Mouse (Mus musculus) adrenal gland, postnatal 36 days (tissue): ENCODE results near the gene Cacna1e. TPM values are rescaled to one million over a fixed set of nuclear protein-coding genes. Genes with fewer than 3 reads are reported as not detected.

Experiments used
- DNase-seq, 2 experiments: peaks; one replicate each; pipeline ENCODE4 v3.0.0; 2021; ENCODE audit warnings: mixed read lengths in 1 of 2
- total RNA-seq, 2 experiments: library from RNA; stranded (reverse); gene quantifications; 2 replicates each; pipeline ENCODE4 v1.2.3; 2021

Gene Cacna1e
- total RNA-seq, 2 experiments from 2014 or later: 0.10 to 0.13 TPM

DNA sequence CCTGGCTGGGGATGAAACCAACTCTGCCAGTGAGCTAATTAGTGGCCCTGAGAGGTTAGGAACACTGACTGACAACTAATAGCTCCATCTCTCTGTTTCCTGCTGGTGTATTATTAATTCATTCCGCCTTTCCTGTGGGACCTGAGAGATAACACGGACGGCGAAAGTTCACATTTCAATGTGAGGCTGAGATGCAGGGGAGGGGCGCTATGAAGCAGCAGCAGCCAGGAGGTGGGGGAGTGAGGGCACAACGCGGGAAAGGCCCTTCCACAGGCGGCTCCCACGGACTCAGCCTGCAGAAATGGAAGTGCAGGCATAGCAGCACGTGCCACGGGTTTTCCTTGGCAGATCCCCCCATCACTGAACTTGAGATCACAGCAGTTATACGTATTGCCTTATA, 99.4 kb downstream of the Cacna1e start:
- DNase-seq: no peak

DNA sequence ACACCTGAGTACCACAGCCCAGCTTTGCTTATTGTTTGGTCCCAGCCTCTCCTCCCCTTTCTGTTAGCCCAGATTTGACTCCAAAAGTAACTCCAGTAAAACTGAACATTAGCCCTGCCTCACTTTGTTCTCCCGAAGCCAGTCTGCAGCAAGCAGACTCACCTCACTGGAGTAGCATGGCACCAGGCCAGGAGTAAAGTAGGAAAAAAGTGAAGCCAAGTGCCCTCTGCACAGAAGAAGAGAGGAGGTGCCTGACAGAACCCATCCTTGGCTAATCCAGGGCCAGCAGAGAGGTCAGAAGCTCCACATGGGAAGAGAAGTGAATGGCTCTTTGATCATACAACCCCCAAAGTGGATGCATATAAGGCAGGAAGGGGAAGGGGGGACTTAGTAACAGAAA, 100.8 kb downstream of the Cacna1e start:
- DNase-seq: no peak

DNA sequence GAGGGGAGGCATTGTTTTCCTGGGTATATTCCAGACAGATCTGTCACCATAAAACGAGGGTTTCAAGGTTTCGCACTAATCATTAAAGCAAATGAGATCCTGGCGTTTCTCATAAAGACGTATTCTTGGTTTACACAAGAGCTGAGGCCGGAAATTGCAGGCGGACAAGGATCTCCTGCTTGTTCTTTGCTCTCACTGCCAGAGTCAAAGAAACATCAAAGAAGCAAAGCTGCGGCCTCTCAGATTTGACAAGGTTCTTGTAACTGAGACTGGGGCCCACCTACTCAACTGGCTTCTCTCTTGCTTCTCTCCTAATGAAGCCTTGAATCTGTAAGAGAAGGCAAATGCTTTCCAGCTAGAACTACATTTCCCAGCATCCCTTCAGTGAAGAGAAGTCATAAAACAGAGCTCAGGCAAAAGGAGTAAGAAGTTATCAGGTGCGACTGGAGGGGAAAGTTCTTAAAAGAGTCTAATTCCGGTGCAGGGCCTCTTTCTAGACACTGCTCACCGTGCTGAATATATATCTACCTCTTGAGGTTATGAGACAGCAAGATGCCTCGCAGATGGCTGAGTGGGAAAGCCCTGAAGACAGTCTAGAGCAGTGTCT, 104.3 kb downstream of the Cacna1e start:
- DNase-seq: no peak

DNA sequence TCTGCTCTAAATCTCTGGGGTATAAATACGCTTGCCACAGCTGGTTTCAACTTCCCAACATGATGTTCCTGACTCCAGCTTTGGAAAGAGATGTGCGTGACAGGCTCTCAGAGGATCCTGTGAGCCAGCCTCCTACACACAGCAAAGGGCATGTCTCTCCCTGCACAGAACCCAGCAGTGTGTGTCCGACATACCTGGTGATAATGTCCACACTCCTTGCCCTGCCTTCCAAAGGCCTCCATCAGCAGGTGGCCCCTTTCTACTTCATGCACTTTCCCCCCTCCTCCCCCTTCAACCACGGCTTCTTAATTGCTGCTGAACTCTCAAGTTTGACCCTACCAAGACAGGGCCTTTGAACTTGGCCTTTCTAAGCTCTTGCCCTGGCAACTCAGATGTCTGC, 108.0 kb downstream of the Cacna1e start:
- no peak for DNase-seq

DNA sequence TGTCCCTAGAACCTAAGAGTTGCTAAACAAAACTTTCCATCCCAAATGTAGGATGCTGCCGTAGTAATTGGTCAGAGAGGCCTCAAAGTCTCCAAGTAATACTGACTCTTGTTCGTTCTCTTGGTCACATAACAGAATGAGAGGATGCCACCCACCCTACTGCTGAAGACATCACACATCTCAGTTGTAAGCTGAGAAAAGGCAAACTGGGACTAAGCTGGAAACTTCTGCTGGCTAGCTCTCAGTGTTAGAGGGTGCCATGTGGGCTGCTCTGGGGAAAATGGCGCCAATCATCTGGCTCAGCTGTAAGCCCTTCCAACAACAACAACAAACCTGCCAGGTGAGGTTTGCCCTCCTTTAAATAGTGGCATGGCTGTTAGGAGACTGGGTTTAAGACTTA, 109.8 kb downstream of the Cacna1e start:
- DNase-seq: no peak

DNA sequence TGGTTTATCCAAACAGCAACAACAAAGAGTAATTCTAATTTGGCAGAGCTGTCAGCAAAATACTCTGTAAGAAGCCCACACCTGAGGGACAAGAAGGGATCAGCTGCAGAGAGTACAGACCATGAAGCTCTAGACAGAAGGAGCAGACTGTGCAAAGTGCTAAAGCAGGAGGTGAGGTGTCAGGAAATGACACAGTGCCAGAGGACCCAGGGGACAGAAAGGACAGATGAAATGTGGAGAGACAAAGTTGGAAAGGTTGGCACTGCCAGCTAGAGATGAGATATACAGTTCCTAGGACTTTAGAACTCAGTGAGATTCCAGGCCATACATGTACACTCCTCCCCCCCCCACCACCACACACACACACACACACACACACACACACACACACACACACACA, 113.2 kb downstream of the Cacna1e start:
- no peak for DNase-seq

DNA sequence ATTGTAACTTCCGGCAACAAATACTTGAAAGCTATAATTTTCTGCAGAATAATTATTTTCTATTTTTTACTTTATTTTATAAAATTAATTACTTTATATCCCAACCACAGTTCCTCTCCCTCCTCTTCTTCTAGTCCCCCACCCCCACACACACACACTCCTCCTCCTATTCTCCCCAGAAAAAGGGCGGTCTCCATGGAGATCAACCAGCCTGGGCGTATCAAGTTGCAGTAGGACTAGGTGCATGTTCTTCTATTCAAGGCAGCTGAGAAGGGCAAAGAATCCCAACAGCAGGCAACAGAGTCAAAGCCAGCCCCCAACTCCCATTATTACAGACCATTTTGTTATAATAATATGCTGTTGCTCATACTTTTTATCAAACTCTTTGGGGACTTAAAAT, 113.8 kb downstream of the Cacna1e start:
- no peak for DNase-seq

DNA sequence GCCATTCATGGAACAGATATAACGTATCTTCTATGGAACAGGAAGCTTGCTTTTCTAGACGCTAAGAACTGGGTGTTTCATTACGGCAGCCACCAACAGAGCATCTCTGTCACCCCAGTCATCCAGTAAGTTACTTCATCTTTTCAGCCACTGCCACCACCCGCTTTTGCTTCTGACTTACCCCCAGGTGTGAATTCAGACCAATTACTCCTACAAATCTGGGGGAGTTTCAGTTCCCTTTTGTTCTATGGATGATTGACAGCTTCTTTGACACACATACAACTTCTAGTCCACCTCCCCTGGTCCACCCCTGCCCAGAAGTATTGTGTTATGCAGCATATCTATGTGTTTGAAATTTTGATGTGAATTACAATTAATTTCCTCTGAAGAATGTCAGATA, 121.2 kb downstream of the Cacna1e start:
- no peak for DNase-seq

DNA sequence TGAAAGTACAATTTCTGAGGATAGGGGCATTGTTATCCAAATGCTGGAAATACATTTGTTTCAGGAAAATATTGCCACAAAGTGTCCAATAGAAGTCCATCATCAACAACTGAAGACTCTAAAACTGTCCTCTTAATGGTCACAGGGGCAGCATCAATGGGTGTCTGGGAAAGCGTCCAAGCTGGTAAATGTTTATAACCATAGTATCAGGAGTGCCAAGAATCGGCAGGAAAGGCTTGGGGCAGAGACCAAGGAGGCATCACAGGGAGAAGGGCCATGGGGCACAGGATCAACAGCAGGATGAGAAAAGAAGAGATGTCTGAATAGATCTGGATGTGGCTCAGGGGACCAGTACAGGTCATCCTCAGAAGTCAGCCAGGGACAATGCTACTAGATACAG, 132.2 kb downstream of the Cacna1e start:
- DNase-seq: no peak

DNA sequence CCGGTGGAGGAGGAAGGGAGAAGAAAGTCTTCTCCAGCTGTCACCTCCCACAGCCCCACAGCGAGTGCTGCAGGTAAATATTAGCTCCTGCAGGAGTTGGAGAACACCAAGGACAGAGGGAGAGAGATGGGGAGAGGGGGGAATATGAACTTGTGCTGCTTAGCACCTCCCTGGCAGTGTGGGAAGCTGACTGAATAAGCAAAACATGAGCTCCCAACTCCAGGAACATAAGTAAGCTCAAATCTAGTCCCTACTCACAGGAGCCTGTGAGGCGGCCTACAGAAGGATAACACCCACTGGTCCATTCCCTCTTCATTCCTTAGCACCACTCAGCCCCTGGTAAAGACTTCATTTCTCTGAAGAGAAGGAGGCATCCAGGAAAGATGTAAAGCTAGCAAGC, 135.8 kb downstream of the Cacna1e start:
- no peak for DNase-seq

DNA sequence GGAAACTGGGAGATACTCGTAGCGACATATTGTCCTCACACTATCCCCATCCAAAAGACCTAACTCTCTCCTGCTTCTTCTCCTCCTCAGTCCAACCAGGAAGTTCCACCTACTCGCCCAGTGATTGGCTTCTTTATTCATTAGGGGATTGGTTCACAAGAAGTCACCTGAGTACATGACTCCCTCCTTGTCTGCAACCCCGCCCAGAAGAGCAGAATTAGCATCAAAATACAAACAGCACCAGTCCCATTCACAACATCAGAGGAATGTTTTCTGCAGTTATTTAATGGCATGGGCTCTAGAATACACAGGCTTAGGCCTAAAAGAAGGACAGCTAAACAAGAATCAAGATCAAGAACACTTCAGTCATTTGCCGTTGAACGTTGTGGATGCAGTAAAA, 139.1 kb downstream of the Cacna1e start:
- no peak for DNase-seq

DNA sequence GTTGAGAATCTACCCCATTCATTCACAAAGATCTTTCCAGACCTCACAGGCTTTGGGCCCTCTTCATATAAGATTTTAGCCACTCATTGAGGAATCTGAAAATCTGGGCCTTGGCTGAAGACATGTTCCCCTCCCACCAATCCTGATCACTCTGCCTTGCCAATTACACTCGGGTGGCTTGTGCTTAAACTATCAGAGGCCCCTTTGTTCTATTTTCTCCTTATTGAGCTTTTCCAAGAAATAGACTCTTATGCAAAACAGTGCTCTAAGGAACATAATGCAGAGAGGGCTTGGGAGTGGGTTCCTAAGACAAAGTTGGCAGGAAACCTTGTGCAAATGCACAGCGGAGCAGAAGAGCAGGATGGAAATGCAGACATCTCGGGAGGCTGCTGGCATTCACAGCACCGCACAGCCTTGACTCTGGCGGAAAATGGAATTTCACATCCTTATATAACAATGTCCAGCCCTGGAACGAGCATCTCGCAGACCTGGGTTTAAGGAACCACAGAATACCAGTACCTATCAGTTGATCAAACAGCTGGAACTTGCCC, 153.8 kb downstream of the Cacna1e start:
- no peak for DNase-seq

DNA sequence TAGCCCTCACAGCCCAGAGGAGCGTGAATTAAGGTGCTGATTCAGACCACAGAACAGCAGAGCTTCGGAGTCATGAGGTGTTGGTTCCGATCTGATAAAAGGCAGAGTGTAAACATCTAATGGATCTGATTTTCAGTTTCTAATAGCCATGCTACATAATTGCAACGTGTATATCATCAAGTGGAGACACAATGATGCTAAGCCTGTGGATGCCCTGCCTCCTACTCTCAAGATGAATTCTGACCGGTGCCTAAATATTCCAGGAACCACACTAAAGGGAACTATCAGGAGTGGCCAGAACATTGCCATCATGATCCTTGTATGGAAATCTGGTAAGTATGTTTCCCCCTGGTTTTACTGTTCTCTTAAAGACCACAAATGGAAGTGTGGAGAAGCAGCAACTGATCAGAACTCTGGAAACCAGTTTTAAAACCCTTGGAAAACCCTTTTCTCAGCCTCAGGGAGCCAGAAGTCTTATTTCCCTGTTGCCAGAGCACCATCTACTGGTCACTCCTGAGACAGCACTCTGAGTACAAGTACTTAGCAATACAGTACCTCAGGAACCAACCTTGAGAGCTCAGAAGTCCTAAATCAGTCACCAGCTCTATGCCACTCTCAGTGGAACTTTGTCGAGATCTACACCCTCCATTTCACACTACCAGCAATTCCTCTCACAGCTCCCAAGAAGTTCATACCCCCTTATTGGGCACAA, 154.9 kb downstream of the Cacna1e start:
- DNase-seq: peak; percentile 73 to 79

DNA sequence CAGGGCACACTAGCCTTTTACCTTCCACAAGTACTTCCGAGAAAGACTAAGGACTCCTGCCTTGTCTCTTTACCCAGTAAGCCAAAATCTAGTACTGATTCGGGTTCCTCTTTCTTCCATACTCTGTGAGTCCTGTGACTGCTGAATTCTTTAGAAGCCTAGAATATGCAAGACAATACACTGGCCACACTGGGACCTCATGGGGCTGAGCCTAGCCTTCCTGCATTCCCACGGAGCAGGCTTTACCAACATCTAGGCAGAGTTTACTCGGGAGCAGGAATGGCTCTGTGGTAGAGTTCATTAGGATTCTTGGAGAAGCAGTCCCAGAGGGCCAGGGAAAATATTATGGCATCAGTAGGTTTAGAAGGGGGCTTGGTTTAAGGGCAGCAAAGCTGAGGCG, 155.6 kb downstream of the Cacna1e start:
- no peak for DNase-seq

DNA sequence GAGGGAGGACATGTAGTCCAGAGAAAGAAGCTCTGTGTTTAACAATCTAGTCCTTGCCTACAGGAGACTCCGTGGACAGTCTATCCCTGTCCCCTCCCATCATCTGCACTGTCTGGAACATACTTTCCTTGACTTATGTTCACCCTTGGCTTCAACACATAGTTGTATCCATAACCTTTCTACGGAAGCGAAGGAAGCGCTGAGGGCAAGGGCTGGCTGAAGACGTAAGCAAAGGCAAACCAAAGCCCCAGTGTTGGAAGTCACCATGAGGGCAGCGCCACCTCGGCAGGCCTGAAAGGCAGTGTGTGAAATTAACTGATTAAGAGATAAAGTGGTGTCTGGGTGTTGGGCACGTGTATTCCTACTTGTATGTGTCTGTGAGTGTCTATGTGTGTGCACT, 156.6 kb downstream of the Cacna1e start:
- no peak for DNase-seq

DNA sequence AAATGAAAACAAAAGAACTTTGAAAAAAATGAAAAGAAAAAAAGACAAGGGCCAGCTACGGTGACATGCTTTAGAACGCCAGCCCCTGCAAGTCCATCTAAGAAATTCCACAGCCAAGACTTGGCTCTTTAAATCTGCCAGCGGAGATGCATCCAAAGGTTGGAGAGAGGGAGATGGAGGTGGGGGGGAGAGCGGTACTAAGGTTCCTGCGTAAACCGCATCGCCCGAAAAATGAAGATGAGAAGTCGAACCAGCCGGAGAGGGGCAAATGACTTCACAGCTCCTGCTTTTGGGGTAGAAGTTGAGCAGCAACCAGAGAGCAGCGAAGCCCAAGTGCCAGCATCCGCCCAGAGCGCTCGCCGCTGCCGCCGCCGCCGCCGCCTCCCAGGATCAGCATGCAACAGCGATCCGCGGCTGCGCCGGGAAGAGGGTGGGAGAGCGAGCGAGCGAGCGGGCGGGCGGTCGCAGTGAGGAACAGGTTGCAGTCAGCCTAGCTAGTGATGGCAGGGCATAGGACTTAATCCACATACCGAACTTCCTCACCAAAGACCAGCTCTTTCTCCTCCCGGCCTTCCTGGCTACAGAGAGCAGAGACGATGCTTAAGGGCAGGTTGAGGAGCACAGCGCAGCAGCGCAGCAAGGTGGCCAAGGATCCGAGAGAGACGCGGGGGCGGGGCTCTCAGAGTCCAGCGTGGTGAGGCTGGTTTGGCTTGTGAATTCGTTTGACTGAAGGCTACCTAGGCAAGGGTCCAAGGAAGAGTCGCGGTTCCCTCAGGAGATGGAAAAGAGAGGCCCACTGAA, 157.7 kb downstream of the Cacna1e start:
- peak; percentile 14 to 22 for DNase-seq

DNA sequence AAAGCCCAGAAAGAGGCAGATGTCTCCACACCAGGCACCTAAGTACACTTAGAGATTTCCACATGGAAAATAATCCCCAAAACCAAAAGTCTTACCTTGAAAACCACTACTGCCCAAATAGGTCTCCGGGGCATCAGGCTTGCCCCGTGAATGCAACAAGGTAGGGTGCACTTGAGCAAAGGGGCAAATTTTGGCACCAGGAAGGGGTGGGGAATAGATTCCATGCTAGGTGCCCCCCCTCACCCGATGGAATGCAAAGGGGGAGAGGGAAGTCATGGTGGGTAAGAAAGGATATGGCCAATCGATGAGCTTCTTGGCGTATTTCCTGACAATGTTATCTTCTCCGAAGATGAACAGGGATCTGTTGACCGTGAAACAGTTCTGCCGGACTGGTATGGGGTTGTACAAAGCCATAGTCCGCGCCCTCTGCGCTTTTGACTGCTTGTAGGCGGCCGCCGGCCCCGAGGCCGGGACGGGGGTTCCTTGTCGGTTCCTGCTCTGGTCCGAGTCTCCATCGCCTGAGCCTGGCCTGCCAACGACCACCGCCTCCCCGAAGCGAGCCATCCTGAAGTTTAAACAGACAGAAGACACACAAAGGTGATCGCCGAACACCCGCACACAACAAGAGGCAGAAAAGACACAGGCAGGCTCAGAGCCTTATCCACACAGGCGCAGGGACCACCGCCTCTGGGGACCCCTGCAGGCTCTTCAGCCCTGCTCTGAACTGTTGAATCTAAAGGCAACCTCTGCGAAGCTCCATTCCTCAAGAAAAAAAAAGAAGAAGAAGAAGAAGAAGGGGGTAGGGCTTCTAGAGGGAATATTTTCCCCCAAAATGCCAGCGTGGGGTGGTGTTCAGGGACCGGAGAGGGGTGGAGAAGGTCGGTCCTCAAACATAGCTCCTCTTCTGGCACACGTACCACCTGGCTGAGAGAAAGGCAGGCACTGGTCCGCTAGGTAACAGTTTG, 158.7 kb downstream of the Cacna1e start:
- no peak for DNase-seq

DNA sequence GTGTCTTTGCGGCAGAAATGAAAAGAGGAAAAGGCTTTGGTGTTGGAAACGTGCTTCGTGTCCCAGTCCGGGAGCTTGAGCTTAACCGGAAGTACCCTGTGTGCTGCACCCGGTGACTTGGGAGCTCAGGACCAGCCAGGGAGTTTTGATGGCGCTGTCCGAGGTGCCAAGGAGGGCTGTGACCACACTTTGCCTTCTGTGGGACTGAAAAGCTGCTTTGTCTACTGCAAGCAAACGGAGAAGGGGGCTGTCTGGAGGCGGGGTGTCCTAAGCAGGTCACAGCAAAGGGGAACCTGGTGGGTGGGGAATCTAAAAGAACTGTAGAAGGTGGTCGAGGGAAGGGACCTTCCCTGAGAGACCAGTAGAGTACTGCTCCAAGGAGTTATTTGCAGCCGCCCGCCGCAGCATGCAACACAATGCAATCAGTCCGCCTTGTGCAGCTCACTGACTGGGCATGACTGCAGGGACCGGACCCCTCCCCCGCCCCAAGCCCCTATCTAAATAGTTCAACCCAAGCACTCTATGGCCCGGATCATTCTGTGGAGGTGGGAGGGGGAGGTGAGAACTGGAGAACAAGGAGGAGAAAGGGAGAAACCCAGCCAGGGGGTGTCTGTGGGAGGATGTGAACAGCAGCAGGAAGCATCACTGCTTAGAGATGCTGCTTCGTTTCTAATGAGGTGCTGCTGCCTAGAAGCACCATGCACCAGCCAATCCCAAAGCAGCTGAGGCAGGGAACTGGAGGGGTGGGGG, 160.6 kb downstream of the Cacna1e start:
- DNase-seq: peak in 1 of 2 experiments; percentile 6

DNA sequence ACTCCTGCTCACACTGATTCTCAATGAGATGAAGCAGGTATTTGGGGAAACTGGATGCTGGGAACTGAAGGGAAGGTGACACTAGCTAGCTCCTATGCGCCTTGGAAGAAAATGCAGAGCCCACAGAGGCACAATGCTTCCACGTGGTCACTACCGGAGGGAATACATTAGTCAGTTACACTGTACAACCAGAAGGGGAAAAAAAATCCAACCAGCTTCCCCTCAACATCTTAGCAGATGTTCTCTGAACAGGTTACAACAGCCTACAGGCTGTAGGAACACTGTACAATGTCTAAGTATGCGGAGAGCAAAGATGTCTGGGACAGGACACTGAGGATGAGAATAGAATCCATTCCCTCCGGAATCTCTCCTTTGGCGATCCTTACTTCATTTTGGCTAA, 161.2 kb downstream of the Cacna1e start:
- DNase-seq: no peak

DNA sequence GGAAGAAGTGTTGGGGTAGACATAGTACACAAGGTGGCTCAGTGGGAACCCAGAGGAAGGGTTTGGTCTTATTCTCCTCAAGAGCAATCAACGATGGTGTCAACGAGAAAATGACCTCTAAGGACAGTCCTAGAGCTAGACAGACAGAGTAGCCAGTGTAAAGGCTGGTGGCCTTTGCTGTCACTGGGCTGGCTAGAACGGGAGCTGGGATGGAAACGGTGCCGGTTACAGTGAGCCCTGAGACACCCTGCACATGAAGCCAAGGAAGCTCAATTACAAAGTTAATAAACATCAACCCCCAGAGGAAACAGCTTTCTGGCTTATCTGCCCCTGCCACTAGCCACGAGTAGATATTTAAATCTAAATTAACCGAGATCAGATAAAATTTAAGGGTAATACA, 168.7 kb downstream of the Cacna1e start:
- DNase-seq: no peak

DNA sequence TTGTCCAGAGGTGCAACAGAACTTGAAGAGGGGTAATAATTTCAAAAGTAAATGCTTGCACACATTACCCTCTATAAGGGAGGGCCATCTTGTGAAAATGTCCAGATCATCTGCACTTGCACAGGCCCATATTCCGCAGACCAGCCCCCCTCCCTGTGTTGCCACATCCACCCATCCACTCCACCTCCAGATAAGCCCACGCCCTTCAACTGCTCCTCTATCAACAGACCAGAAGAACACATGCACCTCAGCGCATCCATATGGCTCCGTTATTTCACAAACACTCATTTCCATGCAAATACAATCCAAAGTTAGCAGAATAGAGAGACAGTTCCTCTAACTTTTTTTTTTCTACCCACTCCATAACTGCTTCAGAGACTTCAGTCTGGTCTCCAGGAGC, 171.6 kb downstream of the Cacna1e start:
- DNase-seq: no peak
